Mouse (Mus musculus) liver, embryonic 15.5 days (tissue): ENCODE measurements around the gene Mogat2. TPM values are rescaled to one million over a fixed set of nuclear protein-coding genes. Genes with fewer than 3 reads are reported as not detected.

ENCODE experiments used
- ATAC-seq: fragments of 200-750 bp; cut with Nextera tagmentation; 2 replicates; pipeline ENCODE4 v1.8.0; 2017; ENCODE audit warnings: moderate number of reproducible peaks, mild to moderate bottlenecking, moderate library complexity; ENCODE audit not compliant: insufficient read depth
- H3K27ac ChIP-seq: fragments of 300-500 bp; sonication (generic); replicated peaks from 2 replicates; pipeline ENCODE4 v1.5.1; 2015; ENCODE audit warnings: mild to moderate bottlenecking, inconsistent platforms
- H3K27me3 ChIP-seq: fragments of 300-500 bp; sonication (generic); 2 replicates; pipeline ENCODE4 v1.6.1; 2015; ENCODE audit warnings: mild to moderate bottlenecking, inconsistent platforms
- H3K36me3 ChIP-seq: fragments of 300-500 bp; sonication (generic); replicated peaks from 2 replicates; pipeline ENCODE4 v1.6.1; 2015; ENCODE audit warnings: moderate library complexity, mild to moderate bottlenecking, inconsistent platforms
- H3K4me1 ChIP-seq: fragments of 300-500 bp; sonication (generic); replicated peaks from 2 replicates; pipeline ENCODE4 v1.6.1; 2015; ENCODE audit warnings: inconsistent platforms
- H3K4me2 ChIP-seq: fragments of 300-500 bp; sonication (generic); 2 replicates; pipeline ENCODE4 v1.6.1; 2015; ENCODE audit warnings: moderate library complexity, mild to moderate bottlenecking, inconsistent platforms
- H3K4me3 ChIP-seq: fragments of 300-500 bp; sonication (generic); replicated peaks from 2 replicates; pipeline ENCODE4 v1.5.1; 2015; ENCODE audit warnings: mild to moderate bottlenecking, inconsistent platforms
- H3K9ac ChIP-seq: fragments of 300-500 bp; sonication (generic); 2 replicates; pipeline ENCODE4 v1.6.1; 2015; ENCODE audit warnings: moderate library complexity, mild to moderate bottlenecking, inconsistent platforms
- H3K9me3 ChIP-seq: fragments of 300-500 bp; sonication (generic); replicated peaks from 2 replicates; pipeline ENCODE4 v1.6.1; 2016; ENCODE audit warnings: inconsistent platforms
- WGBS: fragments of 180-500 bp; shearing (Covaris S2); methylation state at CpG from one replicate; pipeline ENCODE4 v1.1.7; 2015; ENCODE audit warnings: mixed read lengths; ENCODE audit not compliant: insufficient replicate concordance; 5-methylcytosine and 5-hydroxymethylcytosine counted together
- polyA plus RNA-seq: library from polyadenylated mRNA; unstranded; fragments of >200 nt; fragmentation: Nextera tagmentation; extraction: Ambion mirVana; gene quantifications from 2 replicates; pipeline ENCODE4 v1.2.1, GENCODE M21; 2015

The Mogat2 gene
- polyA plus RNA-seq, 1 experiment from 2014 or later, result 30.7 TPM

DNA sequence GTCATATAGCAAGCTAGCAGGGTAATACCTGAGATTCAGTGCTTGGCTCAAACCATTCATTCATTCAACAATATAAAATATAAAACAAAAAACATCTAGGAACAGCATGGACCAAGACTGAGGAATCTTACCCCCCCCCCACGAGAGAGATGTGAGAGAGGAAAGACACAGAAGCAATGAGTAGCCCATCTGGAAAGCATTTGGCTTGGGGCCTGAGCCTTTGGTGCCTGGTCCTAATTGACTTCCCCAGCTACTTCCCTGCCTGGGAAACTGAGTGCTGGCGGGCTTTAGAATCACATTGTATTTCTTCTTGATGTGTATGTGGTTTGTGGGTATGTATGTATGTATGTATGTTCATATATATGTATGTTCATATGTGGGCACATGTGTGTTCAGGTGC is 2.8 kb downstream of the Mogat2 start:
- Histone ChIP-seq H3K27me3 (peaks cover 29% of the 10 kb centered on the region), H3K9ac (no peak overlapping the region), H3K9me3 (no peaks in the 10 kb centered on the region), H3K36me3 (no peaks in the 10 kb centered on the region), H3K4me2 (no peak overlapping the region), H3K4me1 (peaks cover 22% of the 10 kb centered on the region), H3K4me3 (no peak overlapping the region), H3K27ac (no peak overlapping the region)
- 44% methylated on average over 2 of the region's 2 CpGs for WGBS
- ATAC-seq, result no peak

GRCm38 (mm10) chr7:99234916-99235315 is 3.5 kb downstream of the Mogat2 start:
- ATAC-seq, result no peak
- peaks cover 27% of the 10 kb centered on the region for H3K4me1 ChIP-seq
- H3K4me2 ChIP-seq, result no peak overlapping the region
- H3K27me3 ChIP-seq, result peaks cover 25% of the 10 kb centered on the region
- H3K27ac ChIP-seq, result no peak overlapping the region
- H3K9ac ChIP-seq, result no peak overlapping the region
- H3K36me3 ChIP-seq, result no peaks in the 10 kb centered on the region
- no peak overlapping the region for H3K4me3 ChIP-seq
- 17% methylated on average over 2 of the region's 2 CpGs for WGBS
- H3K9me3 ChIP-seq, result no peaks in the 10 kb centered on the region

DNA sequence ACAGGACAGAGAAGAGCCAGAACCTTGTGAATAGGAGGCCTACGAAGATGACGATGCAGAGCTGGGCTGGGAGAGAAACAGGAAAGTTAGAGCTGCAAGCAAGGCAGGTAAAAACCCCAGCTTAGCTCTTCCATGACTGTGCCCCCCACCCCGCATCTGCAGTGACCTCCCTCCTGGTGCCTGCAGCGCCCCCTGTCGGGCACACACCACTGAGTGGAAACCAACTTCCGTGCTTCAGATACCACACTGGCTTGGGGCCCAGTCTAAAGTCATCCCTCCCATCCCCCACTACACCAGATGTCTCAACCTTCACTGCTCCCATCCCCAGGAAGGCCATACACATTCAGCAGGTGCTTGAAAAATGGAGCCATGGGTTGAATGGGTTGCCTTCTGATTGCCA is 5.8 kb downstream of the Mogat2 start:
- no peak overlapping the region for H3K9ac ChIP-seq
- no peaks in the 10 kb centered on the region for H3K9me3 ChIP-seq
- no peak for ATAC-seq
- no peaks in the 10 kb centered on the region for H3K36me3 ChIP-seq
- no peak overlapping the region for H3K27ac ChIP-seq
- H3K4me1 ChIP-seq, result peaks cover 31% of the 10 kb centered on the region
- no peak overlapping the region for H3K4me3 ChIP-seq
- 57% methylated on average over 6 of the region's 6 CpGs for WGBS
- 0 out of 2 replicates have a peak, but pooled peaks cover 6% of the 10 kb centered on the region for H3K27me3 ChIP-seq
- H3K4me2 ChIP-seq, result no peak overlapping the region

GRCm38 (mm10) chr7:99230061-99230747 is 8.2 kb downstream of the Mogat2 start:
- Histone ChIP-seq H3K27ac (peak overlapping the region; percentile 29; the same call in 1 of the 2 replicates), H3K9me3 (no peaks in the 10 kb centered on the region), H3K27me3 (no peaks in the 10 kb centered on the region), H3K4me3 (no peak overlapping the region), H3K36me3 (no peaks in the 10 kb centered on the region), H3K4me2 (no peak overlapping the region), H3K4me1 (peaks cover 42% of the 10 kb centered on the region), H3K9ac (no peak overlapping the region)
- 49% methylated on average over 7 of the region's 7 CpGs for WGBS
- no peak; the same call in 1 of the 2 replicates for ATAC-seq

DNA sequence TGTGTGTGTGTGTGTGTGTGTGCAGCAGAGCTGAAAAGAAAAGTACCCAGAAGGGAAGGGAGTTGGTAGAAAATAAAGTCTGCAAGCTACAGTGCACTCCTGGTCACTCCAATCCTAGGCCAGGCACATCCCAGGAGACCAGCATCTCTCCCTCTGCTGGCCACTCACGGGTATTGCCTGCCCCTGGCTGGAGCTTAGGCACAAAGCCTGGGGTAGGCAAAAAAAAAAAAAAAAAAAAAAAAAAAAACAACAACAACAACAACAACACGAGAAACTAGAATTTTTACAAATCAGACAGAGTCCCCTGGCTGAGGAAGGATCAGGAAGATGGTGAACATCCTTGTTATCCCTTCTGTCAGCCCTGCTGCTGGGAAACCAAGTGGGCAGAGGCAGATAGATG is 9.0 kb downstream of the Mogat2 start:
- Histone ChIP-seq H3K27ac (peak overlapping the region; percentile 55), H3K9ac (no peak overlapping the region), H3K4me1 (peaks cover 38% of the 10 kb centered on the region), H3K27me3 (no peaks in the 10 kb centered on the region), H3K9me3 (no peaks in the 10 kb centered on the region), H3K4me2 (no peak overlapping the region), H3K4me3 (no peak overlapping the region), H3K36me3 (no peaks in the 10 kb centered on the region)
- ATAC-seq, result peak; percentile 42; the same call in 1 of the 2 replicates
- WGBS, result 0% methylated on average over 2 of the region's 2 CpGs

- Histone ChIP-seq H3K9me3 (no peaks in the 10 kb centered on the region), H3K4me1 (peaks cover 43% of the 10 kb centered on the region), H3K36me3 (no peaks in the 10 kb centered on the region), H3K4me2 (no peak overlapping the region), H3K27me3 (no peaks in the 10 kb centered on the region), H3K9ac (no peak overlapping the region), H3K27ac (peak overlapping the region; percentile 55; the same call in 1 of the 2 replicates), H3K4me3 (no peak overlapping the region)
- ATAC-seq, result peak; percentile 65
- 54% methylated on average over 8 of the region's 8 CpGs for WGBS
These were observed 9.6 kb downstream of the Mogat2 start for GRCm38 (mm10) chr7:99228825-99229224.

DNA sequence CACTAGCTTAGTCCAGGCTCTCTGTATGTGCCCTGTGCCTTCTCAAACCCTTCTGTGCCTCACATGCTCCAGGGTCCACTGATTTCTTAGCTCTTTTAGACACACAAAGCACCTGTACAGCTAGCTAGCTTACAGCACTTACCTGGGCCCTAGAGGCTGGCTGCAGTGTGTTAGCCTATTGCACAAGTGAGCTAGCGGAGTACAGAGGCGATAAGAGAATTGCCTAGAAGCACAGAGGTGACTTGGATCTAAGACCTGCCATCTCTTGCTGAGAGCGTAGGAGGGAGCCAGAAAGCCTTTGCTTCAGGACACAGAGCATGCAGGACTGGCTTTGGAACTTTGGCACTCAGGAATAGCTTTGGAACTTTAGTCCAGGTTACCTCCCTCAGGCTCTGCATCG is 11.2 kb downstream of the Mogat2 start:
- no peaks in the 10 kb centered on the region for H3K27me3 ChIP-seq
- H3K9ac ChIP-seq, result no peak overlapping the region
- no peak for ATAC-seq
- H3K4me2 ChIP-seq, result no peak overlapping the region
- H3K4me1 ChIP-seq, result peaks cover 43% of the 10 kb centered on the region
- no peaks in the 10 kb centered on the region for H3K9me3 ChIP-seq
- no peak overlapping the region for H3K4me3 ChIP-seq
- no peaks in the 10 kb centered on the region; the same call in 1 of the 2 replicates for H3K36me3 ChIP-seq
- H3K27ac ChIP-seq, result 0 out of 2 replicates have a peak overlapping the region, but pooled peaks have one; percentile 33
- WGBS, result 71% methylated on average over 4 of the region's 4 CpGs

- Histone ChIP-seq H3K27ac (no peak overlapping the region), H3K9me3 (no peaks in the 10 kb centered on the region), H3K27me3 (no peaks in the 10 kb centered on the region), H3K36me3 (no peaks in the 10 kb centered on the region; the same call in 1 of the 2 replicates), H3K9ac (no peak overlapping the region), H3K4me2 (no peak overlapping the region), H3K4me1 (peaks cover 43% of the 10 kb centered on the region), H3K4me3 (no peak overlapping the region)
- WGBS, result 74% methylated on average over 10 of the region's 10 CpGs
- no peak for ATAC-seq
These were observed 11.8 kb downstream of the Mogat2 start for GRCm38 (mm10) chr7:99226662-99227061.

- 52% methylated on average over 6 of the region's 6 CpGs for WGBS
- Histone ChIP-seq H3K4me2 (no peak overlapping the region), H3K36me3 (no peaks in the 10 kb centered on the region; the same call in 1 of the 2 replicates), H3K27ac (peak overlapping the region; percentile 71), H3K27me3 (no peaks in the 10 kb centered on the region), H3K9ac (no peak overlapping the region), H3K9me3 (no peaks in the 10 kb centered on the region), H3K4me3 (no peak overlapping the region), H3K4me1 (peaks cover 43% of the 10 kb centered on the region)
- peak; percentile 33 for ATAC-seq
These were observed 13.0 kb downstream of the Mogat2 start for GRCm38 (mm10) chr7:99225421-99225820.

DNA sequence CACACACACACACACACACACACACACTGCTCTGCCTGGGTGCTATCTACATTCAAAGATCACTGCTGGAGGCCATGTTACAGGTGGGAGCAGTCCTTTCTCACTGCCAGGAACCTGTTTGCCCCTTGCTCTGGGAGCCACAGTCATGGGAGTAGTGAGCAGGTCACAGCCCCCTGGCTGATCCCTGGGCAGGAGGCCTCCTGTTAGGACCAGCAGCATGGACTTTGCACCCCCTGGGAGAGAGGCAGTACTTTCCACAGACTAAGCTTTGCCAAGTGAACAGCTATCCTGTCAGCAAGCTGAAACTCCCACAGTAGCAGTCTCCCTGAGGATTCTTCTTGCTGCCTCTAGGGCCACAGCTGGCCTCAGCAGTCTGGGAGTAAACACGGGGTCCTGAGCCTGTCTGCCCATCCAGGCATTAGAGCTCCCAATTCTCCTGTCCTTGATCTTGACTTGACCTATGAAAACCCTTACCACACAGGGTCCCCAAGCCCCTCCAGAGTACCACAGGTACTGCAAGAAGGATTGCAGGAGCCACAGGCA is 13.7 kb downstream of the Mogat2 start:
- peaks cover 36% of the 10 kb centered on the region for H3K4me1 ChIP-seq
- H3K9ac ChIP-seq, result no peak overlapping the region
- peak; percentile 57; the same call in 1 of the 2 replicates for ATAC-seq
- H3K27ac ChIP-seq, result peak overlapping the region; percentile 71
- H3K4me2 ChIP-seq, result no peak overlapping the region
- no peak overlapping the region for H3K4me3 ChIP-seq
- H3K27me3 ChIP-seq, result no peaks in the 10 kb centered on the region
- no peaks in the 10 kb centered on the region for H3K9me3 ChIP-seq
- H3K36me3 ChIP-seq, result no peaks in the 10 kb centered on the region; the same call in 1 of the 2 replicates
- 39% methylated on average over 1 of the region's 1 CpGs for WGBS

DNA sequence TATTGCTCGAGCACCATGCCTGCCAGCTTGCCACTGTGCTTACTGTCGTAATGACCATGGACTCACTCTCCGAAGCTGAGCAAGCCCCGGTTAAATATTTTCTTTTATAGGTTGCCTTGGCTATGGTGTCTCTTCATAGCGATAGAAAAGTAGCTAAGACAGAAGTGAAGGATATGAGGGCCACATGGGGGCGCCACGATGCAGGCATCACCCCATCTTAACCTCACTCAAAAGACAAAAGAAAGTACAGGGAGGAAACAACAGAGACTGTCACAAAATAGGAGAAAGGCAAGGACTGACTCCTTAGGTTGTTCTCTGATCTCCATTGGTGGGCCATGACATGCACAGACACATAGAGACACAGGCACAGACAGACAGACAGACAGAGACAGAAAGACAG is 14.2 kb downstream of the Mogat2 start:
- Histone ChIP-seq H3K4me2 (no peak overlapping the region), H3K27me3 (no peaks in the 10 kb centered on the region), H3K27ac (peak overlapping the region; percentile 71), H3K36me3 (no peaks in the 10 kb centered on the region; the same call in 1 of the 2 replicates), H3K9ac (no peak overlapping the region), H3K9me3 (no peaks in the 10 kb centered on the region), H3K4me1 (peaks cover 33% of the 10 kb centered on the region), H3K4me3 (no peak overlapping the region)
- 56% methylated on average over 7 of the region's 7 CpGs for WGBS
- no peak for ATAC-seq
